Mouse (Mus musculus): Measurements from ENCODE around the gene Phf1. TPM values are rescaled to one million over a fixed set of nuclear protein-coding genes. Genes with fewer than 3 reads are reported as not detected.

Phf1 gene
- polyA plus RNA-seq, 1 experiment, result 101 TPM

DNA sequence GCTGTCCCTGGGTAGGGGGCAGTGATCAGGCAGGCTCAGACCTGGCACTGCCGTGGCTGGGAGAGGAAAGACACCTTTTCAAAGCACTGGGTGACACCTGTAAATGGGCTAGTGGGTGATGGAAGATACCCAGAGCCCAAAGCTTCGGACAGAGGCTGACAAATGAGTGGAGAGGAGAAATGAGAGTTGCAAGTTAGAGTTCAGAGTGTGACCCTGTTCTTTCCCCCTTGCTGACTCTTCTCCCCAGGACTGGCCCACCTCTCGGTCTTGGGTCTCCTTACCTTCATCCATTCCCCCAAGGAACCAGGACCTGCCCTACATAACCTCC, 7.1 kb downstream of the Phf1 start:
- no peak for TF ChIP-seq CTCF (IDR thresholded peaks at IDR 0.05; ENCODE audit: insufficient read depth, low read length)
- TF ChIP-seq POLR2A (IDR thresholded peaks at IDR 0.05; ENCODE audit: borderline replicate concordance, extremely low read depth, low read depth, low read length), result no peak
- DNase-seq, result no peak
- Histone ChIP-seq H3K4me3 (replicated peaks; ENCODE audit: extremely low read depth, low read depth, low read length) (peak overlapping the region; percentile 60), H3K4me1 (ENCODE audit: control insufficient read depth, insufficient read depth, low read length) (0 out of 2 replicates have a peak, but pooled peaks cover 3% of the 10 kb centered on the region)
- 9% methylated on average over 3 of the region's 3 CpGs for WGBS

DNA sequence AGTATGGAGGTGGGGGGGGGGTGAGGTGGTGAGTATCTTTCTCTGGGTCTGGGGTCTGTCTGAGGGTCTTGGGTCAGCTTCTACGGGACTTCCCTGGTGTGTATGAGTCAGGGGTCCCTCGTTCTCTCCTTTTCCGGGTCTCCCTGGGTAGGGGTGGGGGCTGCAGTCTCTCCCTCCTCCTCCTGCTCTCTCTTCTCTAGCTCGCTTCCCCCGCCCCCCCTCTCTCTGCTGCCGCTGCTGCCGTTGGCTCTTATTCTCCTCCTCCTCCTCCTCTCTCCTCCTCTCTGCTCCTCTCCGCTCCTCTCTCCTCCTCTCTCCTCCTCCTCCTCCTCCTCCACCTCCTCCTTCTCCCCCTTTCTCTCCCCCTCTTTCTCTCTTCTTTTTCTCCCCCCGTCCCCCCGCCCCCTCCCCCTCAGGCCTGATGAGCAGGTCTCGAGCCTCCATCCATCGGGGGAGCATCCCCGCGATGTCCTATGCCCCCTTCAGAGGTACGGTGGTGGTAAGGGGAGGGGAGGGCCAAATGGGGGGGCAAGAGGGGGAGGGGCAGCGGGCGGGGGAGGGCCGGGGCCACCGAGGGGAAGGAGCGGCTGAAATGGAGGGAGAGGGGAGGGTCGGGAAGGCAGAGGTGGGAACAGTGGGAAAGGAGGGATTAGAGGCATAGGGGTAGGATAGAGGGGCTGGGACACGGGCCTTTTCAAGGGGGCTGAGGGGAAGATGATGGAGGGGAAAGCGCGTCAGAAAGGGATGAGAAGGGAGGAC, 8.4 kb downstream of the Phf1 start, which contains the start of gene Syngap1:
Gene Syngap1 (plus strand): TSS at position 223 of the 759 bp plus-strand sequence.
- no peak for DNase-seq
- no peak for TF ChIP-seq CTCF (IDR thresholded peaks at IDR 0.05; ENCODE audit: insufficient read depth, low read length)
- no peak for TF ChIP-seq POLR2A (IDR thresholded peaks at IDR 0.05; ENCODE audit: borderline replicate concordance, extremely low read depth, low read depth, low read length)
- WGBS, result 6% methylated on average over 19 of the region's 24 CpGs
- Histone ChIP-seq H3K4me1 (ENCODE audit: control insufficient read depth, insufficient read depth, low read length) (0 out of 2 replicates have a peak, but pooled peaks cover 3% of the 10 kb centered on the region), H3K4me3 (replicated peaks; ENCODE audit: extremely low read depth, low read depth, low read length) (no peak within 1 kb of the TSS)

DNA sequence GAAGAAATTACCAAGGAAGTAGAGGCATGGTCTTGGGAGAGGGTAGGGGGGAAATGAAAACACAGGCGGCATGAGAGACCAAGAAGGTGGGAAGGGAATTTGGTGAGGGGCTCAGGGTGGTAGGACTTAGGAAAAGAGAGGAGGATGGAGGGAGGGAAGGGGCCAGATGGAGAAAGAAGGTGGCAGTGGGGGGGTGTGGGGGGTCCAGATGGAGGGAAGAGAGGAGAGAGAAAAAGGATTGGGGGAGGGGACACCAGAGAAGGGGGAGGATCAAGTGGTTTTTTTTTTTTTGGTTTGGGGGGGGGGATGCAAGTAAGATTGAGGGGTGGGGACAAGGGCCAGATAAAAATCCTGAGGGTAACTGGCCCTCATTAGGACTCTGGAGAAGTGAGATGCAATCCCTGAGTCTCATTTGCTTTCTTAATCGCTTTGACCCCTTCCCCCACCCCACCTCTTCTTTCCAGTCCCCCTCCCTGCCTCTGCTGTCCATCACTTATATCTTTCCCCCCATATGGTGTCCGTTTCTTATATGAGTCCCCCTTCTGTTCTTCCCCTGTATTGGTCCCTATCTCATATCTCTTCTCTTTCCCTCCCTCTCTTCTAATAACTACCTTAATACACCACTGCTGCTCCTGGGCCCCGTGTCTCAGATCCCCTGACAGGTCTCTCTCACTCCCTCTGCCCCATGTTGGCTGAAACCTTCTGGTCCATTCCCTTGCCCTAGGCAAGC, 9.2 kb downstream of the Phf1 start:
- DNase-seq, result no peak
- no peak overlapping the region for H3K4me3 ChIP-seq (replicated peaks; ENCODE audit: extremely low read depth, low read depth, low read length)
- no peak for TF ChIP-seq CTCF (IDR thresholded peaks at IDR 0.05; ENCODE audit: insufficient read depth, low read length)
- TF ChIP-seq POLR2A (IDR thresholded peaks at IDR 0.05; ENCODE audit: borderline replicate concordance, extremely low read depth, low read depth, low read length), result no peak
- H3K4me1 ChIP-seq (ENCODE audit: control insufficient read depth, insufficient read depth, low read length), result 0 out of 2 replicates have a peak, but pooled peaks cover 3% of the 10 kb centered on the region
- WGBS, result 20% methylated on average over 4 of the region's 4 CpGs

DNA sequence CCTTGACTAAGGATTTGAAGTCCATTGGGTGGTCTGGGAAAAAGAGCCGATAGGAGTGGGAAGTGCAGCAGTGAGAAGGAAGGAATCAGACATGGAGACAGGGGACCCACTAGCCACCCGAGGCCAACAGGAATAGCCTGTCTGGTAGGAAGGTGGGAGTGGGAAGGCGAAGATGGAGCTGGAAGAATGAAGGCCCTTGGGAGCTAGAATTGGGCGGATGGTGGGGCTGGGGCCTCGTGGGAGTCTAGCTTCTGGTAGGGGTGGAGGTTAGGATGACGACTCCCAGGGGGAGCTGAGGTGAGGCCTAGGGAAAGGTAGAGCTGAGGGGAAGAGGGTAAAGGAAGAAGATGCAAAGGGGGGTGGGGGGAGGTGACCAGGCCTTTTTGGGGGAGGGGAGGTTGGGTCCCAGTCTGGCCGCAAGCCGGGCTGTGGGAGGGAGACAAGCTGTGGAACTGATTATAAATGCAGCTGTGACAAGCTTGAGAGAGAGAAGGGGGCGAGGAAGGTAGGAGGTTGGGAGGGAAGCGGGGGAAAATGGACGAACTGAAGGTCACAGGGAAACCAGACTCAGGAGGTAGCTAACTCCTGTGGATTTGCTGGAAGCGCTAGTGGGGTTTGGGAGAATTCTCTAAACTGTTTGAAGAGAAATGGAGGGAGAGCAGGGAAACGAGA, 13.1 kb downstream of the Phf1 start:
- 52% methylated on average over 13 of the region's 13 CpGs for WGBS
- Histone ChIP-seq H3K4me1 (ENCODE audit: control insufficient read depth, insufficient read depth, low read length) (peaks cover 3% of the 10 kb centered on the region), H3K4me3 (replicated peaks; ENCODE audit: extremely low read depth, low read depth, low read length) (peak overlapping the region; percentile 56)
- no peak for TF ChIP-seq POLR2A (IDR thresholded peaks at IDR 0.05; ENCODE audit: borderline replicate concordance, extremely low read depth, low read depth, low read length)
- DNase-seq, result no peak

DNA sequence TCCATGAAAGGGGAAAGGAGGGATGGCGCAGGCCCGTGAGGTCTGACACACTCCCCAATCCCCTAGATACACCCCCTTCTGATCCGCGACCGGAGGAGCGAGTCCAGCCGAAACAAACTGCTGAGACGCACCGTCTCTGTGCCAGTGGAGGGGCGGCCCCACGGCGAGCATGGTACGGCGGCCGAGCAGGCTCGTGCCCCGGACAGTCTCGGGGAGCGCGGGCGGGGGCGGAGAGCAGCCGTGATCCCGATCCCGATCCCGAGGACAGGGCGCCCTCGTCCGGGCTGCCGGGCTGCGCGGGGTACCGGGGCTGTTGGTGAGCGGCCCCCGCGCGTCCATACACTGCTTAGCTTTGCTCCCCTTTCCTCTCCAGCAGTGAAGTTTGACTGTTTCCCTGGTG, 13.7 kb downstream of the Phf1 start:
- peak overlapping the region; percentile 56 for H3K4me3 ChIP-seq (replicated peaks; ENCODE audit: extremely low read depth, low read depth, low read length)
- DNase-seq, result peak; percentile 80
- H3K4me1 ChIP-seq (ENCODE audit: control insufficient read depth, insufficient read depth, low read length), result peaks cover 5% of the 10 kb centered on the region
- WGBS, result 2% methylated on average over 37 of the region's 37 CpGs
- TF ChIP-seq CTCF (IDR thresholded peaks at IDR 0.05; ENCODE audit: insufficient read depth, low read length), result no peak
- no peak for TF ChIP-seq POLR2A (IDR thresholded peaks at IDR 0.05; ENCODE audit: borderline replicate concordance, extremely low read depth, low read depth, low read length)

DNA sequence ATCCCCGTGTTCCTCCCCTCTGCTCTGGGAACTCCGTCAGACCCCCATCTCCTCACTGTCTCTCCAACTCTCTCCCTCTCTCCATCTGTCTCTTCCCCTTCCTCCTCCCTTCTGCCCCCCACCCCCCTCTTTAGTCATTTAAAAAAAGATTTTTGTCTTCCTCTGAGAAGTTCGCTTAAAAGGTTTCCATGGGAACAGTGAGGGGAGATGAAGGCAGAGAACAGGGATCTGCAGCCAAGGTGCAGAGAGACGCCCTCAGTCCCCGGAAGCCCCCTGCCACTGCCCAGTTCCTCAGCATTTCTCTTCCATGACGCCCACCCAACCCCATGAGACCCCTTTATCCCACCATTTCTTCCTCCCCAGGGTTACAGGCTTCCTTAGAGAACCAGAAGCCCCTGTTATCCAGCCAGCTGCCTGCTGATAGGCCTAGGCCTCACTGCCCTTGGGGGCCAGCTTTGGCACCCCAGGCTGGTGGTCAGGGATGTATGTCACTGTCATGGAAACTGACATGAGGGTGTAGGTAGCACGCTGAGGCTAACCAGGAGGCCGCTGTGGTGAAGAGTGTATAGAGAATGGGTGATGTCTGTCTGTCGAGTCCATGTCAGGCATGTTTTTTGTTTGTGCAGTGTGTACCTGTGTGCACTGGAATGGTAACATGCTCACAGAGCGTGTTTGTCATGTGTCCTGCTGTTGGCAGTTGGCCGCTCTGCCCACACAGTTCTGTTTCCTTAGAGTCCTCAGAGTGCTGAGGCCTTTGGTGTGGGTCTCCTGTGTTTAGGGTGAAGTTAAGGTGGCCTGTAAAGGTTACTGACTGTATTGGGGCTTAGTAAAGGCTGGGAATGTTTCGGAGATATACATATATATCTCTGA, 14.6 kb downstream of the Phf1 start:
- DNase-seq, result no peak
- 76% methylated on average over 12 of the region's 12 CpGs for WGBS
- peaks cover 5% of the 10 kb centered on the region for H3K4me1 ChIP-seq (ENCODE audit: control insufficient read depth, insufficient read depth, low read length)
- TF ChIP-seq POLR2A (IDR thresholded peaks at IDR 0.05; ENCODE audit: borderline replicate concordance, extremely low read depth, low read depth, low read length) (no peak), CTCF (IDR thresholded peaks at IDR 0.05; ENCODE audit: insufficient read depth, low read length) (no peak)
- no peak overlapping the region for H3K4me3 ChIP-seq (replicated peaks; ENCODE audit: extremely low read depth, low read depth, low read length)

- 1% methylated on average over 69 of the region's 87 CpGs for WGBS
- peak overlapping the region; percentile 73 for H3K4me3 ChIP-seq (replicated peaks; ENCODE audit: extremely low read depth, low read depth, low read length)
- TF ChIP-seq CTCF (IDR thresholded peaks at IDR 0.05; ENCODE audit: insufficient read depth, low read length) (no peak), POLR2A (IDR thresholded peaks at IDR 0.05; ENCODE audit: borderline replicate concordance, extremely low read depth, low read depth, low read length) (no peak)
- peak; percentile 65 for DNase-seq
- H3K4me1 ChIP-seq (ENCODE audit: control insufficient read depth, insufficient read depth, low read length), result peaks cover 5% of the 10 kb centered on the region
Measured at GRCm38 (mm10) chr17:26948316-26949050, 15.6 kb downstream of the Phf1 start.

GRCm38 (mm10) chr17:26949051-26949577, 16.3 kb downstream of the Phf1 start:
- peak overlapping the region; percentile 48 for H3K4me3 ChIP-seq (replicated peaks; ENCODE audit: extremely low read depth, low read depth, low read length)
- peaks cover 5% of the 10 kb centered on the region for H3K4me1 ChIP-seq (ENCODE audit: control insufficient read depth, insufficient read depth, low read length)
- TF ChIP-seq POLR2A (IDR thresholded peaks at IDR 0.05; ENCODE audit: borderline replicate concordance, extremely low read depth, low read depth, low read length), result no peak
- 0 out of 2 replicates have a peak, but pooled peaks have one; percentile 6 for TF ChIP-seq CTCF (IDR thresholded peaks at IDR 0.05; ENCODE audit: insufficient read depth, low read length)
- DNase-seq, result no peak
- WGBS, result 17% methylated on average over 13 of the region's 14 CpGs

Measured in lung, adult 2 months (tissue).